Mouse (Mus musculus): ENCODE data around the gene Cdc16.

- peak; percentile 83 for TF ChIP-seq CTCF (IDR thresholded peaks at IDR 0.05; ENCODE audit: low read depth)
- TF ChIP-seq EP300 (IDR thresholded peaks at IDR 0.05; ENCODE audit: low read depth): no peak
Measured at GRCm38 (mm10) chr8:13753680-13754079, 3.8 kb upstream of the Cdc16 start.

All from heart, postnatal 0 days (tissue).